8 mouse cellular contexts compared by ENCODE assay signal in genomic region chr8:57576238-57576637, GRCm38 (mm10).
DNase-seq lines count a peak whose midpoint lies in the region; ATAC-seq and TF ChIP-seq lines count a peak whose summit lies in the region.

No protein-coding gene starts in this region.

- peak overlapping the region; percentile 3 for H3K4me3 ChIP-seq in erythroblast, embryonic 14.5 days (replicated peaks)
- H3K4me3 ChIP-seq in liver, embryonic 14.5 days (ENCODE audit: insufficient read depth in 1 of 2, low read depth in 2 of 2, low read length in 2 of 2): no peak overlapping the region; a peak in 1 of 4 replicates

- 2% methylated on average over 7 of the region's 7 CpGs for WGBS in liver, embryonic 14.5 days (ENCODE audit: insufficient replicate concordance)

- H3K9me3 ChIP-seq in erythroblast, embryonic 14.5 days (ENCODE audit: control insufficient read depth, low read length): no peaks in the 10 kb centered on the region
- H3K9me3 ChIP-seq in liver, embryonic 14.5 days (ENCODE audit: control insufficient read depth, low read length): no peaks in the 10 kb centered on the region

- peak; percentile 56 for TF ChIP-seq CTCF in liver, embryonic 14.5 days (IDR thresholded peaks at IDR 0.05; ENCODE audit: low read depth)

- TF ChIP-seq EP300 in liver, embryonic 14.5 days (IDR thresholded peaks at IDR 0.05; ENCODE audit: low read depth): no peak

- intact Hi-C loops in heart, postnatal 25 days (cut with DNase I): loop anchor here (2.0 kb wide), 1 partner anchor 77 kb away; the partner anchor contains the start of gene Galnt7

- DNase-seq in T-cell, adult 2 months (ENCODE audit: low spot score): peak; percentile 61
- DNase-seq in heart, postnatal 25 days (ENCODE audit: low spot score): peak; percentile 46
- peak; percentile 69 to 86 (median 72) for DNase-seq in liver, embryonic 14.5 days (ENCODE audit: low read depth in 3 of 3, low spot score in 3 of 3)
- peak; percentile 66 for DNase-seq in naive thymus-derived CD4-positive, alpha-beta T cell, adult 2 months (ENCODE audit: low read depth)
- peak; percentile 58 for DNase-seq in thymus, postnatal 0 days (ENCODE audit: low spot score)
- DNase-seq in right cerebral cortex, postnatal 10 days (ENCODE audit: low spot score in 2 of 2): no peak

- ATAC-seq in CD4-positive, CD25-positive, alpha-beta regulatory T cell, adult 4 months: peak; percentile 95
- ATAC-seq in liver, embryonic 14.5 days (ENCODE audit: insufficient read depth): peak; percentile 93

- H3K9ac ChIP-seq in liver, embryonic 14.5 days (replicated peaks): peak overlapping the region; percentile 40

- H3K36me3 ChIP-seq in erythroblast, embryonic 14.5 days (ENCODE audit: control insufficient read depth): no peaks in the 10 kb centered on the region
- H3K36me3 ChIP-seq in liver, embryonic 14.5 days (replicated peaks; ENCODE audit: control insufficient read depth, insufficient read depth, low read depth): no peaks in the 10 kb centered on the region

- peak overlapping the region; percentile 66 for H3K27ac ChIP-seq in liver, embryonic 14.5 days

- no peaks in the 10 kb centered on the region for H3K27me3 ChIP-seq in erythroblast, embryonic 14.5 days (ENCODE audit: control insufficient read depth)
- H3K27me3 ChIP-seq in liver, embryonic 14.5 days (ENCODE audit: control insufficient read depth, insufficient read depth, low read length): no peaks in the 10 kb centered on the region

- H3K4me1 ChIP-seq in erythroblast, embryonic 14.5 days (ENCODE audit: control insufficient read depth): peaks cover 45% of the 10 kb centered on the region
- H3K4me1 ChIP-seq in liver, embryonic 14.5 days (replicated peaks; ENCODE audit: control insufficient read depth in 2 of 2, insufficient read depth in 2 of 2, low read length in 1 of 2): peaks cover 12 to 32% of the 10 kb centered on the region in 2 experiments

- H3K4me2 ChIP-seq in liver, embryonic 14.5 days (ENCODE audit: low read depth): peak overlapping the region; percentile 56

Comparison
In these comparisons a context has a peak if more than half of its experiments do, and no peak if none do; other contexts are left out.
1. DNase-seq: peak in T-cell, adult 2 months (single experiment), heart, postnatal 25 days (single experiment), liver, embryonic 14.5 days (3 of 3), naive thymus-derived CD4-positive, alpha-beta T cell, adult 2 months (single experiment) and thymus, postnatal 0 days (single experiment); none in right cerebral cortex, postnatal 10 days (0 of 2).